ENCODE assay signal across 25 mouse cellular contexts in the genomic region with DNA sequence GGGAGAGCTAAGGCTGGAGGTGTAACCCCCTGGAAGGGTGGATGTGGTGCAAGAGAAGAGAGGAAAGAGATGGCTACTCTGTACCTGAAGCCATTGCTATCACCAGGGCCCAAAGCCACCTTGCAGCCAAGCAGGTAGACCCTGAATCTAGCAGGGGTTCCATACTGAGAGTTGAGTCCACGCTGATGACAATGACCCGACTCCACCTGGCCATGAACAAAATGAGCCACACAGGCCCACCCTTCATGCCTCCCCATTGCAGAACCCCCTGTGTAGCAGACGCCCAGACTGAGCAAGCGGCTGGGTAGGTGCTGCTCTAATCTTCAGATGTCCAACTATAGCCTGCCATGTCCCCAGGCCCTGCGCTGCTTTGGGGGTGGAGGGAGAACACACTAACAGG. TPM values are rescaled to one million over a fixed set of nuclear protein-coding genes. Genes with fewer than 3 reads are reported as not detected.
"Had no signal": no experiment of that assay in that cellular context is flagged by ENCODE, and none has a peak within 500 bp of the region (broad histone marks: within the 10 kb centered on the region; RNA-seq: fewer than 3 reads in every experiment).

No protein-coding gene starts in this region.

- H3K4me1 ChIP-seq: limb, embryonic 12.5 days; neural tube, embryonic 13.5 days had no signal

- H3K9ac ChIP-seq: limb, embryonic 12.5 days; liver, embryonic 13.5 days; neural tube, embryonic 13.5 days had no signal

- H3K27me3 ChIP-seq: limb, embryonic 12.5 days; liver, embryonic 13.5 days; neural tube, embryonic 13.5 days had no signal

- H3K4me3 ChIP-seq: left cerebral cortex, adult 2 months; limb, embryonic 12.5 days; liver, embryonic 13.5 days; neural tube, embryonic 13.5 days had no signal

- H3K27ac ChIP-seq: limb, embryonic 12.5 days; liver, embryonic 13.5 days; neural tube, embryonic 13.5 days had no signal

- H3K9me3 ChIP-seq: limb, embryonic 12.5 days; liver, embryonic 13.5 days; neural tube, embryonic 13.5 days had no signal

- H3K4me2 ChIP-seq: limb, embryonic 12.5 days; liver, embryonic 13.5 days; midbrain, embryonic 11.5 days; neural tube, embryonic 13.5 days had no signal

- DNase-seq: kidney, adult 11 months; kidney, adult 9 months; kidney, postnatal 14 days; kidney, postnatal 4 days; layer of hippocampus, adult 9-11 months; layer of hippocampus, postnatal 36 days; liver, embryonic 13.5 days; lung, adult 2 months; lung, postnatal 14 days; midbrain, embryonic 14.5 days; retina, postnatal 1 day; right cerebral cortex, postnatal 25 days; thymus, adult 18-20 months; thymus, postnatal 36 days had no signal

RNA-seq across cellular contexts. Expression of a gene that starts 56.0 kb away (rescaled TPM):
- total RNA-seq: left cerebral cortex, postnatal 36 days; liver, adult 2 months; megakaryocyte-erythroid progenitor cell, adult 5-6 weeks; neutrophil, adult 5-6 weeks had no signal
- polyA plus RNA-seq: limb, embryonic 12.5 days; liver, adult 2 months; liver, embryonic 13.5 days; liver, embryonic 16.5 days; midbrain, embryonic 11.5 days; midbrain, embryonic 14.5 days; neural tube, embryonic 13.5 days; spleen, adult 2 months had no signal

RNA-seq across cellular contexts. Expression of a gene that starts 57.6 kb away (rescaled TPM):
- total RNA-seq: liver, adult 2 months; megakaryocyte progenitor cell, adult 5-6 weeks; megakaryocyte-erythroid progenitor cell, adult 5-6 weeks had no signal
- polyA plus RNA-seq: liver, adult 2 months; liver, embryonic 13.5 days; liver, embryonic 16.5 days; midbrain, embryonic 11.5 days; midbrain, embryonic 14.5 days had no signal
